Mouse (Mus musculus): ENCODE data around the gene Sel1l. TPM values are rescaled to one million over a fixed set of nuclear protein-coding genes. Genes with fewer than 3 reads are reported as not detected.

The Sel1l gene
- total RNA-seq, 2 experiments from 2014 or later, result 14.7 to 41.4 TPM

DNA sequence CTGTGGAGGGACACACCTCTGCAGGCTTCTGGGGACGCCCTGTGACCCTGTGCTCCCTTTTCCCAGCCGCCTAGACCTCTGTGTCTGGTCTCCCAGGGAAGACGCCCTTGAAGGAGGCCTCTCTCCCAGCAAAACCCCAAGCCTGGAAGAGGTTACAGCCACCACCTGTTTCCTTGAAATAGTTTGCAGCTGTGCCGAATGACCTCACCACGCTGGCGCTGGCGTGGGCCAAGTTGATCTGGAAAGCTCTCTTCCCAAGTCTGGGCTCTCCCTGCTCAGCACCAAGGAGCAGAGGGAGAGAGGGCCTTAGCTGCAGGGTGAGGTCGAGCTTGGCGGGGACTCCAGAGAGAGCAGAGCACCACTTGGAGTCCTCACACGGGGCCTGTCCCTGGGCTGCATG, 62.6 kb downstream of the Sel1l start:
- no peak for ATAC-seq (replicated peaks; ENCODE audit: low FRiP score, poor library complexity, severe bottlenecking)

- ATAC-seq (replicated peaks; ENCODE audit: low FRiP score, poor library complexity, severe bottlenecking), result no peak
These were observed 67.5 kb downstream of the Sel1l start for GRCm38 (mm10) chr12:91781432-91781831.

DNA sequence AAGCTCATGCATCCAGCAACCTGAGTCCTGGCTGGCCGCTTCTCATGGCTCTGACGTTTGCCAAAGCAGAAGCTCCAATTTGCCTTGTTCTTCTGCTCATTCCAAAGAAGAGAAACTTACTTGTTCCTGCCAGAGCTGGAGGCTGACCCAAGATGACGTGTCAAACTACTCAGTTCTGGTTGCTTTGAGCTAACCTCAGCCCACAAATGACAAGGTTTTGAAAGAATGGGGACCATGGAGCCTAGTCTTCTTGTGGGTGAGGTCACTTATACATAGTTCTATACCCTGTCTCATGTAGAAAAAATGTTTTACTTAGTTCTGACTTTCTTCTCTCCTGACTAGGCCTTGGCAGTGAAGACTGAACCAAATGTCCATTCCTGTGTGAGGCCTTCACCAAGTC, 68.4 kb downstream of the Sel1l start:
- ATAC-seq (replicated peaks; ENCODE audit: low FRiP score, poor library complexity, severe bottlenecking), result no peak

- ATAC-seq (replicated peaks; ENCODE audit: low FRiP score, poor library complexity, severe bottlenecking), result peak; percentile 65; the same call in 1 of the 2 replicates
These were observed 70.0 kb downstream of the Sel1l start for GRCm38 (mm10) chr12:91779004-91779365.

GRCm38 (mm10) chr12:91778211-91779003, 70.5 kb downstream of the Sel1l start:
- no peak for ATAC-seq (replicated peaks; ENCODE audit: low FRiP score, poor library complexity, severe bottlenecking)

DNA sequence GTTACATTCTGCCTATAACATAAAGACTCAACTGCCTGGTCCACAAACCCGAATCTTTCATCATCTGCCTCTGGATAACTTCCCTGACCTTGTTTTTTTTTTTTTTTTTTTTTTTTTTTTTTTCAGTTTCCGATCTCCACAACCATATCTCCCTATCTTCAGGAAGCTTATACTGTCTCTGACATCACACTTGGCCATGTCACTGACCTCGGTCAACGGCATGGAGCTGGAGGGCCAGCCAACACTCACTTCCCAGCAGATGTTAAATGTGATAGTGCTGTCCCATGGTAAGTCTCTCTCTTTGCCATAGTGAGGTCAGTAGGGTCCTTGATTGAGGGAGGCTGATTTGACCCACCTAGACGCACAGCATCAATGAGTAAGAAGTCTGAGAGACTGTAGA, 72.6 kb downstream of the Sel1l start:
- no peak for ATAC-seq (replicated peaks; ENCODE audit: low FRiP score, poor library complexity, severe bottlenecking)

GRCm38 (mm10) chr12:91774811-91775284, 74.1 kb downstream of the Sel1l start:
- no peak for ATAC-seq (replicated peaks; ENCODE audit: low FRiP score, poor library complexity, severe bottlenecking)

DNA sequence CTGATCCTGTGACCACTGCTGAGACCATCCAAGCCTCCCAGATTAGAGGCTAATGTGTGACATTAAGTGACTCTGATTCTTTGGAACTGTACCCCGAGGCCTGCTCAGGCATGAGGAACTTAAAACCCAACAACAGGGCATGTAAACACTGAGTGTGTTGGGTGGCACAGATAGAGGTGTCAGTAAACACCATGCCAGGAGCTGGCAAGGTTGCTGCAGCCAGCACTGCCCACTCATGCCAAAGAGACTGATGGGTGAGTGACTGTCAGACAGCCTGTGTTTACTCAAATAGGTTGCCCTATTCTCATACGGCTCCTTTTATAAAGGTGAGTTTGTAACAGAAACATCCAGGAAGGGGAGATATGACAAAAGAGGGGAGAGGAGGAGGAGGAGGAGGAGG, 80.1 kb downstream of the Sel1l start:
- no peak for ATAC-seq (replicated peaks; ENCODE audit: low FRiP score, poor library complexity, severe bottlenecking)

GRCm38 (mm10) chr12:91768176-91768575, 80.8 kb downstream of the Sel1l start:
- no peak for ATAC-seq (replicated peaks; ENCODE audit: low FRiP score, poor library complexity, severe bottlenecking)

DNA sequence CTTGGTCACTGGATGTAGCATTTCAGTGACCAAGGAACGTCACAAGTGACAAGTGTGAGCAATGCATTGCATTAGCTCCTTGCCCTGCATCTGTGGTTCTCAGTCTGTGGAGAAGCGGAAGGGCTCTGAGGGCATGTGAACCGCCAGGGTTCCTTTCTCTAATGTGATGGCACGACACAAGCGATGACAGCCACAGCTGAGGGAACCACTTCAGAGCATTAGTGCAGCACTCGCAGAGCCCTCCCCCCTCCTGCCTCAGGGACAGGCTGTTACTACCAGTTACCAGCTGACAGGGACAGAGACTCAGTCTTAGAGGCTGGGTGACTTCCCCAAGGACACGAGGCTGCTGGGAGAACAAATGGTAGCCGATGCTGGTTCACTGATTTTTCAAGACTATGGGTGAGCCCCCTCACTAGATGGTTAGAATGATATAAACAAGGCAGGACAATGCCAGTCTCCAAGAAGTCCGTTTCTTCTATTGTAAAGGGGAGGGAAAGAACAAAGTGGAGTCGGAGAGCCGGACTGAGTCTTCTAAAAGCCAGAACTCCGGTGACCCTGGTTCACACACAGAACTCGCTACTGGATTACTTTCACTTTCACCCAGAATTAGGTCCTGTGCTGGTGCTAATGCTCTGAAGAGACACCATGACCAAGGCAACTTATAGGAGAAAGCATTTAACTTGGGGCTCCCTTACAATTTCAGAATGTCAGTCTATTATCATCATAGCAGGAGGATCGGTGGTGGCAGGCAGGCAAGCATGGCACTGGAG, 82.4 kb downstream of the Sel1l start:
- ATAC-seq (replicated peaks; ENCODE audit: low FRiP score, poor library complexity, severe bottlenecking), result no peak

DNA sequence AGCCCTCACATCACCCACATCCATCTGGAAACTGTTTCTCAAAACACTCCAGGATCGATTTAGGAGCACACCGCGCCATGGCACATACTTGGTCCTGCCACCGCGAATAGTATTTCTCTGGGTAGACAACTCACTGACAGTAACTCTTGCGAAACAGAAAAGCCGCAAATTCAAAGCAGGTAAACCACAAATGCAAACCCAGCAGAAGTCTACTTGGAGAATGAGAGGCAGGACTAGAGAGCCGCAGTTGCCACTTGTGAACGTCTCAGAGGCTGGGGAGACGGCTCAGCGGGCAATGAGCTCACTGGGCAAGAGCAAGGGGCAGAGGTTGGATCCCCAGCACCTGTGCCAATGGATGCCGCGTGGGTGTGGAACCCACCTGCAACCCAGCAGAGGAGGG, 83.5 kb downstream of the Sel1l start:
- no peak for ATAC-seq (replicated peaks; ENCODE audit: low FRiP score, poor library complexity, severe bottlenecking)

GRCm38 (mm10) chr12:91765054-91765453, 83.9 kb downstream of the Sel1l start:
- no peak for ATAC-seq (replicated peaks; ENCODE audit: low FRiP score, poor library complexity, severe bottlenecking)

DNA sequence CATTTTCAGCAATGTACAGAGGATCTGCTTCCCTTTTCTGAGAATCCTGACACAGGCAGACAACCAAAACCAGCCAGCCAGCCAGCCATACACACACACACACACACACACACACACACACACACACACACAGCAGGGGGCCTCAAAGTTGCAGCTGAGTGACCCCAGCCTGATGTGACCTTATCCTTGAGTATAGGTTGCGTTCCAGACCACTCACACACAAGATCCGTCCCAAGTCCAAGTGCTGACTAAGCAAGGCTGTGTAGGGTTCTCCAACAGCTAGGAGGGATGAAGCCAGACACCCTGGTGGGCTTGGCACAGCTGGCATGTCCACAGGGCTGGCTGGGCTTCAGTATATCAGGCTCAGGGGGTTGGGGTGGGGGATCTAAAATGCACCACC, 84.5 kb downstream of the Sel1l start:
- ATAC-seq (replicated peaks; ENCODE audit: low FRiP score, poor library complexity, severe bottlenecking), result no peak

DNA sequence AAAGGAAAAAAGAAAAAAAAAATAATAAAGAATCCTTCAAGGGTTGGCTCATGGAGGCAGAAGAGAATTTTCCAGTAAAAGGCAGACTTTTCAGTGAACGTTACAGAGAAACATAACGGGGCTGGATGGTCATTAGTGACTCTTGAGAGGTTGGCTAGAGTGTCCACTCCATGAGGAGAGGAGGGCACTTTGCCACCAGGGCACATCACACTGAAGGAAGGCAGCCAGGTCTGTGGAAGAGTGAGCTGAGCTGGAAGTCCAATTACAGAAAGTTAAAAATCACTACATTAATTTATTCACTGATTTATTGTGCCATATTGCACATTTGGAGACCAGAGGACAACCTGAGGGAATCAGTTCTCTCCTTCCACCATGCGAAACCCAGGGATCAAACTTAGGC, 89.1 kb downstream of the Sel1l start:
- ATAC-seq (replicated peaks; ENCODE audit: low FRiP score, poor library complexity, severe bottlenecking), result no peak

DNA sequence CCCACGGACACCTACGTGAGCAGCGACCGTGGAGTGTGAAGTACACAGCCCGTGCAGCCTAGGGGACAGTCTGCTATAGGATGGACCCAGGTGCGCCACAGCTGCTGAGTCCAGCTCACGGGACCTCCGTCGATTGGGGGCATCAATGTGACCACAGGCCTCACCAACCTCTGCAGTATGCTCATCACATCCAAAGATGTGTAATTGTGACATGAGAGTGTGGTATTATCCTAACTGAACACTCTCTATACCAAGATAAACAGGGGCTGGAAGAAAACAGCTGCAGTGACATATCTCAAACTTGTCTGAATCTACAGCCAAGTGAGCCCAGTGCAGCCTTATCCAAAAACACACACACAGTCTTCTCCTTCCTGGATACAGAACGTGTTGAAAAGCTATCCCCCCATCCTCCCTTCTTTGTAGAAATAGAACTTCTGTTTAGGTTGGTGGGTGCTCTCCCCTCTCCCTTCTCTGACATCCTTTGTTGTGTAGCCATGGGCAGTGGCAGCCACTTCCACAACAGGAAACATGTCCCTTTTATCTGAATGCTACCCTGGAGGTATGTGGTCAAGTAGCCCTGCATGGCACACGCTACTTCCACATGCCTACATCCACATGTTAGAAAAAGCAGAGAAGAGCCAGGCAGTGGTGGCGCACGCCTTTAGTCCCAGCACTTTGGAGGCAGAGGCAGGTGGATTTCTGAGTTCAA, 90.9 kb downstream of the Sel1l start:
- no peak for ATAC-seq (replicated peaks; ENCODE audit: low FRiP score, poor library complexity, severe bottlenecking)

DNA sequence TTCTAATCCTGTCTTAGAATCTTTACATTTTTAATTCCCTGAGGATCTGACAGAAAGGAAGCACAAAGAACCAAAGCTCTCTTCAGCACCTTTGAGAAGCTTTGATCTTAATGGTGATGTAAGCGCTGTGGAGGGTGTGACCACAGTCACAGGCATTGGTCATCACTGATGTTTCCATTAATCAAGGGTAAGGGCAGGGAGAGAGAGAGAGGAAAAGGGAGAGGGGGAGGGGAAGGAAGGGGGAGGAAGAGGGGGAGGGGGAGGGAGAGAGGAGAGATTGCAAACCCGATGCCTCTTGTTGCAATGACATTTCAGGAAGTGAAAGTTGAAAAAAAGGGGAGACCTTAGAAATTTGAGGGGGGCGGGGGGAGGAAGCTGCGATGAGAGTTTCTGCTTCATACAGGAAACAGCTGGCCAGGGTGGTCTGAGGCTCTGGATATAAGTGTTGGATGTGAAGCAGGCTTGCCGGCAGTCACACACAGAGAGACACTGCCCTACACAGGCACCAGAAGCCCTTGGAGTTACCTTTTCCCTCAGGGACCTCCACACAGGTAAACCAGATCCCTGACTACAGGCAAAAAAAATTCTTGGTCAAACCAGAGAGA, 92.3 kb downstream of the Sel1l start:
- ATAC-seq (replicated peaks; ENCODE audit: low FRiP score, poor library complexity, severe bottlenecking), result no peak
